Mouse (Mus musculus): Measurements from ENCODE around the gene Bicd2. TPM values are rescaled to one million over a fixed set of nuclear protein-coding genes. Genes with fewer than 3 reads are reported as not detected.
A peak's percentile ranks its signal among the peaks of the same experiment; 100 is the strongest.

The Bicd2 gene
- polyA plus RNA-seq, 1 experiment from 2014 or later = 33.1 TPM

- Histone ChIP-seq H3K4me3 (no peak overlapping the region), H3K9me3 (no peaks in the 10 kb centered on the region), H3K9ac (no peak overlapping the region), H3K27me3 (no peaks in the 10 kb centered on the region), H3K27ac (no peak overlapping the region), H3K4me2 (no peak overlapping the region), H3K4me1 (peaks cover 14% of the 10 kb centered on the region), H3K36me3 (no peaks in the 10 kb centered on the region)
- WGBS = 75% methylated on average over 7 of the region's 7 CpGs
- no peak for ATAC-seq (ENCODE audit: insufficient number of reproducible peaks, insufficient read depth, low FRiP score, low TSS enrichment, low read depth)
Observed at GRCm38 (mm10) chr13:49311642-49312041, 29.7 kb upstream of the Bicd2 start.

DNA sequence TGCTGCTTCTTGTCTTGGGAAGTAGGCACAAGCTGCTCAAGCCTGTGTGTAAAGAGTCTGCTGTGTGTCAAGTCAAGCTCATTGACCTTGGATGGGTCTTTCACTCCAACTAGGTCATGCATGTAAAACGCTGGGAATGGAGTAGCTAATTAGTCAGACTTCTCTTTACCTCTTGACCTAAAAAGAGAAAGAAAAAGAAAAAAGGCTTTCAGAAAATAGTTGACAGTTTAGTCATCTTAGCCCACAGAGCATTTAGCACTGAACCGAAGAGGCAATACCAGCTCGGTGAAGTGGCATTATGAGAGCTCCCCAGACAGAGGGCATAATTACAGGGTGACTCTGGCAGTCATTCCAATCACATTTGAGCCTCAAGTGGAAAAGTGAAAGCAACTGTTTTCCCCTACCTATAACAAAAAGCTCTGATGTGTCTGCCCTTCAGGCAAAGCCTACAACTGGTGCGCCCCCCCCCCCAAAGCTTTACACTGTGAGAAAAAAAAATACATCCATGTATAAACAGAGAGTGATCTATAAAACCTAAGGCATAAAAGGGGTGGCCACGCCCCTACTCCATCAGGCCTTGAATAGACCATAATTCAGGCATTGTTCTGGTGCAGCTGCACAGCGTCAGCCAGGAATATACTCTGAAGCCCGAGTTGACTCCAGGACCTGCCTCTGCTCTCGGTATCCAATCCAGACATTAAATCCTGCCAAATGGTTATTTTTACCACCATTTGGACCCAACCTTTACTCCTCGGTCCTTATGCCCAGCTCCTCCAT, 24.8 kb upstream of the Bicd2 start:
- H3K4me3 ChIP-seq = no peak overlapping the region
- ATAC-seq (ENCODE audit: insufficient number of reproducible peaks, insufficient read depth, low FRiP score, low TSS enrichment, low read depth) = no peak
- no peaks in the 10 kb centered on the region for H3K36me3 ChIP-seq
- H3K9me3 ChIP-seq = no peaks in the 10 kb centered on the region
- H3K27ac ChIP-seq = peak overlapping the region; percentile 23
- WGBS = 46% methylated on average over 9 of the region's 9 CpGs
- H3K9ac ChIP-seq = no peak overlapping the region
- H3K27me3 ChIP-seq = no peaks in the 10 kb centered on the region
- H3K4me1 ChIP-seq = peaks cover 30% of the 10 kb centered on the region
- H3K4me2 ChIP-seq = no peak overlapping the region

DNA sequence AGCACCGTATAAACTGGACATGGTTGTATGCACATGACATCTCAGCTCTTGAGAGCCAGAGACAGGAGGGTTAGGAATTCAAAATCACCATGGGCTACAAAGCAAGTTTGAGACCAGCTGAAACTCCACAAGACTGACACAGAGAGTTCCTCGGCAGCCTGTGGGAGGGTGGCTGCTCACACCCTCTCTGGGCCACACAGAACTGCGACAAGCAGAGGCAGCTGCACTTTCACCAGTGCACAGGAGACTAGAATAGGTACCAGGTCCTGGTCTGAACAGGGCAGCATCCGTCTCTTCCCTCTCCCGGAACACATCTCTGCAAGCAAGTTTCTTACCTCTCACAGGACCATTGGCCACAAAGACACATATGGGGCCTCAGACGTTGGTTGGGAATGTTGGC, 23.9 kb upstream of the Bicd2 start:
- no peaks in the 10 kb centered on the region for H3K27me3 ChIP-seq
- WGBS = 73% methylated on average over 6 of the region's 6 CpGs
- no peak overlapping the region; the same call in 1 of the 2 replicates for H3K27ac ChIP-seq
- H3K4me2 ChIP-seq = no peak overlapping the region
- H3K4me3 ChIP-seq = no peak overlapping the region
- no peaks in the 10 kb centered on the region for H3K36me3 ChIP-seq
- H3K4me1 ChIP-seq = peaks cover 36% of the 10 kb centered on the region
- ATAC-seq (ENCODE audit: insufficient number of reproducible peaks, insufficient read depth, low FRiP score, low TSS enrichment, low read depth) = no peak
- no peaks in the 10 kb centered on the region for H3K9me3 ChIP-seq
- no peak overlapping the region for H3K9ac ChIP-seq

- Histone ChIP-seq H3K4me3 (no peak overlapping the region), H3K36me3 (no peaks in the 10 kb centered on the region), H3K4me1 (peaks cover 36% of the 10 kb centered on the region), H3K27ac (no peak overlapping the region), H3K4me2 (no peak overlapping the region), H3K9me3 (no peaks in the 10 kb centered on the region), H3K9ac (no peak overlapping the region), H3K27me3 (no peaks in the 10 kb centered on the region)
- ATAC-seq (ENCODE audit: insufficient number of reproducible peaks, insufficient read depth, low FRiP score, low TSS enrichment, low read depth) = no peak
- WGBS = 82% methylated on average over 7 of the region's 7 CpGs
Observed at GRCm38 (mm10) chr13:49317914-49318313, 23.5 kb upstream of the Bicd2 start.

- Histone ChIP-seq H3K4me1 (peaks cover 36% of the 10 kb centered on the region), H3K36me3 (no peaks in the 10 kb centered on the region), H3K9me3 (no peaks in the 10 kb centered on the region), H3K27me3 (no peaks in the 10 kb centered on the region), H3K27ac (peak within 1 kb of the TSS; percentile 19; the same call in 1 of the 2 replicates), H3K4me2 (peak within 1 kb of the TSS; percentile 66), H3K4me3 (peak within 1 kb of the TSS; percentile 37), H3K9ac (peak within 1 kb of the TSS; percentile 67)
- WGBS = 1% methylated on average over 10 of the region's 10 CpGs
- peak; percentile 75; the same call in 1 of the 2 replicates for ATAC-seq (ENCODE audit: insufficient number of reproducible peaks, insufficient read depth, low FRiP score, low TSS enrichment, low read depth)
Observed at GRCm38 (mm10) chr13:49320040-49320439, 21.3 kb upstream of the Bicd2 start, which contains the start of gene Fgd3. Fgd3 (minus strand) TSS chr13:49320311.

- H3K4me1 ChIP-seq = peaks cover 36% of the 10 kb centered on the region
Observed at GRCm38 (mm10) chr13:49320514-49320913, 20.9 kb upstream of the Bicd2 start.

DNA sequence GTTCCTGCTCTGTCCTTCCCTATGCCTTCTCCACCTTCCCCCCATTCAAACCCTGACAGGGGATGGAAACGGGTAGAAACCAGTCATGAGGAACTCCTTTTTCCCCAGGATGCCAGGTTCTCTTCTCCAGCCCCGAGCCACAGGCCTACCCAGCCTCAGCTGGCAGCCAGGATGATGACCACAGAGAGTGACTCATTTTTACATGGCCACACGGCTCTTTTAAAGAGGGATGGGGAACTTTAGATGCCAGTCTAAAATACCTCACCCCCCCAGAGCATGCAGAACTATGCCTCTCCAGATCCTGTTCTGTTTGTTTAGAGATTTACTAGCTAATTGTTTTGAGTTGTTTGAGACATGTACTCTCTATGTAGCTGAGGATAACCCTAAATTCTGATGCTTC, 19.9 kb upstream of the Bicd2 start:
- Histone ChIP-seq H3K27ac (no peak overlapping the region), H3K4me1 (peaks cover 33% of the 10 kb centered on the region), H3K27me3 (no peaks in the 10 kb centered on the region), H3K9ac (no peak overlapping the region), H3K4me3 (no peak overlapping the region), H3K4me2 (no peak overlapping the region), H3K36me3 (no peaks in the 10 kb centered on the region), H3K9me3 (no peaks in the 10 kb centered on the region)
- WGBS = 81% methylated on average over 3 of the region's 3 CpGs
- ATAC-seq (ENCODE audit: insufficient number of reproducible peaks, insufficient read depth, low FRiP score, low TSS enrichment, low read depth) = no peak

More at GRCm38 (mm10) chr13:49320514-49320913, 20.9 kb upstream of the Bicd2 start:
- no peaks in the 10 kb centered on the region for H3K27me3 ChIP-seq
- H3K36me3 ChIP-seq = no peaks in the 10 kb centered on the region
- no peaks in the 10 kb centered on the region for H3K9me3 ChIP-seq
- peak overlapping the region; percentile 37; the same call in 1 of the 2 replicates for H3K4me3 ChIP-seq
- peak overlapping the region; percentile 19; the same call in 1 of the 2 replicates for H3K27ac ChIP-seq
- ATAC-seq (ENCODE audit: insufficient number of reproducible peaks, insufficient read depth, low FRiP score, low TSS enrichment, low read depth) = no peak
- H3K4me2 ChIP-seq = peak overlapping the region; percentile 66
- WGBS = 83% methylated on average over 1 of the region's 1 CpGs
- H3K9ac ChIP-seq = peak overlapping the region; percentile 67; the same call in 1 of the 2 replicates

- Histone ChIP-seq H3K36me3 (no peaks in the 10 kb centered on the region), H3K4me2 (no peak overlapping the region), H3K27ac (no peak overlapping the region), H3K9me3 (no peaks in the 10 kb centered on the region), H3K4me3 (no peak overlapping the region), H3K4me1 (peaks cover 29% of the 10 kb centered on the region), H3K27me3 (no peaks in the 10 kb centered on the region), H3K9ac (no peak overlapping the region)
- ATAC-seq (ENCODE audit: insufficient number of reproducible peaks, insufficient read depth, low FRiP score, low TSS enrichment, low read depth) = no peak
- WGBS = 68% methylated on average over 5 of the region's 5 CpGs
Observed at GRCm38 (mm10) chr13:49322169-49322568, 19.2 kb upstream of the Bicd2 start.

DNA sequence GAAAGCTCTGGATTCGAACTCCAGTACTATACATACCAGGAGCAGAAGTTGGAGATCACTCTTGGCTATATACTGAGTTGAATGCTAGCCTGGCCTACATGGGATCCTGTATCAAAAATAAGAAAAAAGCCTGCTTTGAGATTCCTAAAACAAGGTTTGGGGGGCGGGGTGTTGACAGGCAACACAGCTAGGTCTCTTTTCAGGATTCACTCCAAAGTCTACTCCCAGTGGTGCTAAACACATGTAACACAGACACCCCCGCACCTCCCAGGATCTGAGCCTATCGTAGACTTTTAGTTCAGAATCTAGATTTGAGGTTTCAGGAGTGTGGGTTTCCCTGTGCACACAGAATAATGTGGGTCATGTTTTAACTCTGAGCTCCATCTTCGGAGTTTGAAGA, 18.6 kb upstream of the Bicd2 start:
- H3K9ac ChIP-seq = no peak overlapping the region
- no peaks in the 10 kb centered on the region for H3K36me3 ChIP-seq
- 80% methylated on average over 5 of the region's 5 CpGs for WGBS
- H3K4me1 ChIP-seq = peaks cover 28% of the 10 kb centered on the region
- H3K27me3 ChIP-seq = no peaks in the 10 kb centered on the region
- H3K27ac ChIP-seq = no peak overlapping the region
- H3K4me2 ChIP-seq = no peak overlapping the region
- no peak for ATAC-seq (ENCODE audit: insufficient number of reproducible peaks, insufficient read depth, low FRiP score, low TSS enrichment, low read depth)
- no peaks in the 10 kb centered on the region for H3K9me3 ChIP-seq
- H3K4me3 ChIP-seq = no peak overlapping the region

GRCm38 (mm10) chr13:49324871-49325270, 16.5 kb upstream of the Bicd2 start:
- no peaks in the 10 kb centered on the region for H3K9me3 ChIP-seq
- 87% methylated on average over 5 of the region's 5 CpGs for WGBS
- no peaks in the 10 kb centered on the region for H3K36me3 ChIP-seq
- no peak overlapping the region for H3K27ac ChIP-seq
- no peak overlapping the region for H3K9ac ChIP-seq
- H3K4me3 ChIP-seq = no peak overlapping the region
- H3K4me1 ChIP-seq = peaks cover 18% of the 10 kb centered on the region
- H3K27me3 ChIP-seq = no peaks in the 10 kb centered on the region
- H3K4me2 ChIP-seq = no peak overlapping the region
- no peak for ATAC-seq (ENCODE audit: insufficient number of reproducible peaks, insufficient read depth, low FRiP score, low TSS enrichment, low read depth)

GRCm38 (mm10) chr13:49326246-49327206, 14.9 kb upstream of the Bicd2 start:
- Histone ChIP-seq H3K27me3 (no peaks in the 10 kb centered on the region), H3K9me3 (no peaks in the 10 kb centered on the region), H3K4me2 (no peak overlapping the region), H3K4me3 (no peak overlapping the region), H3K4me1 (peaks cover 9% of the 10 kb centered on the region; the same call in 1 of the 2 replicates), H3K36me3 (no peaks in the 10 kb centered on the region), H3K27ac (no peak overlapping the region), H3K9ac (no peak overlapping the region)
- no peak for ATAC-seq (ENCODE audit: insufficient number of reproducible peaks, insufficient read depth, low FRiP score, low TSS enrichment, low read depth)
- 57% methylated on average over 6 of the region's 6 CpGs for WGBS

All from embryonic facial prominence, embryonic 13.5 days (tissue).